ENCODE assay signal across 8 mouse cellular contexts in the genomic region with DNA sequence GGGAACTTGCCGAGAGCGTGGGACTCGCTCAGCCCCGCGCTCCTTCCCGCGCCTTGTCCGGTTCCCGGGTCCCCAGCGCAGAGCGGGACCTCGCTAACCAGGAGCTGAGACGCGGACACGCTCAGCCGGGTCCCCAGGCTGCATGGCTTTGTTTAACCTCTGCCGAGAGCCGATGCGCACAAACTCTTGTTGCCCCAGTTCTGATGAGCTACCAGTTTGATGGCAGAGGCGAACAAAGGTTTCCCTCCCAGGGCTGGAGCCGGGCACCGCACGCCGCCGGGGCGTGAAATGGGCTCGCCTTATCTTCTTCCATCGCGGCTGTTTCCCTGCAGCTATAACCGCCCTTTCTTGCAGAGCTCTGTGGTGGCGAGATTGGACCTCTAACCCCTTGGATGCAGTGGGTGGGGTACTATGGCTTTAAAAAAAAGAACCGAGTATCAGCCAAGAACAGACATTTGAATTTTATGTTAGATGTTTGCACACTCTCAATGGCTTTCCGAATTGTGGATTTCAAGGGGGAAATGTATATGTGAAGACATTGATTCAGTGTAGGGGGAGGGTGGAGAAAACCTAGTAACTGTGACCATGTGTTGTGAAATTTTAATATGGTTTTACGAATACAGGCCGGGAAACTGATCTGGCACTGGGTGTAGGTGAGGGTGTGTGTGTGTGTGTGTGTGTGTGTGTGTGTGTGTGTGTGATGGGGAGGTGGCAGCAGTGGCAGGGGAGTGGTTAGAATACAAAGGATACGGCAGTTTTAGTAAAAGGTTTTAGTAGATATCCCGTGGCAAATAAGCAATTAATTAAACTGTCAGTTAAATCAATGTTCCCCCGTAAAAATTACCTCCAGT. TPM values are rescaled to one million over a fixed set of nuclear protein-coding genes. Genes with fewer than 3 reads are reported as not detected.
DNase-seq lines count a peak whose midpoint lies in the region; ATAC-seq and TF ChIP-seq lines count a peak whose summit lies in the region.

No protein-coding gene starts in this region.

- H3K27me3 ChIP-seq in cerebellum, adult 2 months (ENCODE audit: control insufficient read depth, insufficient read depth, low read length) = no peaks in the 10 kb centered on the region; the same call in 1 of the 2 replicates
- H3K27me3 ChIP-seq in forebrain, embryonic 16.5 days (replicated peaks; ENCODE audit: control insufficient read depth, insufficient read depth, low read length) = no peaks in the 10 kb centered on the region
- H3K27me3 ChIP-seq in kidney, postnatal 0 days (ENCODE audit: insufficient read depth, low read length) = 0 out of 2 replicates have a peak, but pooled peaks cover 4% of the 10 kb centered on the region

- TF ChIP-seq POLR2A in cerebellum, adult 2 months (IDR thresholded peaks at IDR 0.05; ENCODE audit: borderline replicate concordance, insufficient read depth, low read length) = no peak

- H3K4me1 ChIP-seq in cerebellum, adult 2 months (ENCODE audit: control insufficient read depth, insufficient read depth, low read length) = no peaks in the 10 kb centered on the region
- peaks cover 18% of the 10 kb centered on the region for H3K4me1 ChIP-seq in forebrain, embryonic 16.5 days (replicated peaks; ENCODE audit: control insufficient read depth, insufficient read depth, low read length)
- H3K4me1 ChIP-seq in kidney, postnatal 0 days (replicated peaks; ENCODE audit: insufficient read depth, low read length) = no peaks in the 10 kb centered on the region

- H3K4me2 ChIP-seq in forebrain, embryonic 16.5 days (ENCODE audit: low read length) = peak overlapping the region; percentile 75
- H3K4me2 ChIP-seq in kidney, postnatal 0 days (ENCODE audit: low read length) = peak overlapping the region; percentile 99

- H3K9ac ChIP-seq in forebrain, embryonic 16.5 days (replicated peaks; ENCODE audit: low read depth, low read length) = peak overlapping the region; percentile 100
- peak overlapping the region; percentile 79 for H3K9ac ChIP-seq in kidney, postnatal 0 days (ENCODE audit: low read depth, low read length)

- H3K27ac ChIP-seq in cerebellum, adult 2 months (ENCODE audit: insufficient read depth, low read length) = no peak overlapping the region
- H3K27ac ChIP-seq in forebrain, embryonic 16.5 days (ENCODE audit: low read length) = peak overlapping the region; percentile 99
- H3K27ac ChIP-seq in kidney, postnatal 0 days = peak overlapping the region; percentile 68

- 2% methylated on average over 38 of the region's 38 CpGs for WGBS in cerebellum, adult 2 months
- WGBS in forebrain, embryonic 16.5 days = under 1% methylated on average over 38 of the region's 38 CpGs
- 2% methylated on average over 37 of the region's 38 CpGs for WGBS in kidney, postnatal 0 days

- no peaks in the 10 kb centered on the region for H3K9me3 ChIP-seq in forebrain, embryonic 16.5 days (ENCODE audit: control insufficient read depth, low read length)
- H3K9me3 ChIP-seq in kidney, postnatal 0 days (replicated peaks; ENCODE audit: low read length) = no peaks in the 10 kb centered on the region

- no peak for TF ChIP-seq CTCF in cerebellum, adult 2 months (IDR thresholded peaks at IDR 0.05; ENCODE audit: borderline replicate concordance, insufficient read depth, low read depth, low read length)
- no peak for TF ChIP-seq CTCF in kidney, postnatal 0 days (IDR thresholded peaks at IDR 0.05; ENCODE audit: low read depth)

- 0 out of 2 replicates have a peak, but pooled peaks have one; percentile 32 for ATAC-seq in cerebellum, adult (ENCODE audit: insufficient number of reproducible peaks, low FRiP score, low TSS enrichment)
- peak; percentile 68 for ATAC-seq in forebrain, embryonic 16.5 days
- ATAC-seq in kidney, postnatal 0 days (replicated peaks; ENCODE audit: low FRiP score, low read depth) = peak; percentile 77

- peak overlapping the region; percentile 47 for H3K4me3 ChIP-seq in cerebellum, adult 2 months (replicated peaks; ENCODE audit: insufficient read depth, low read depth, low read length)
- H3K4me3 ChIP-seq in forebrain, embryonic 16.5 days (replicated peaks; ENCODE audit: low read length) = peak overlapping the region; percentile 98
- H3K4me3 ChIP-seq in kidney, postnatal 0 days (replicated peaks; ENCODE audit: low read depth, low read length) = peak overlapping the region; percentile 78

- no peak for DNase-seq in cerebellum, adult 11 months
- DNase-seq in CD4-positive, CD25-positive, alpha-beta regulatory T cell, adult 2 months (ENCODE audit: low read depth, low spot score) = peak; percentile 6
- peak in 1 of 2 experiments; percentile 25 for DNase-seq in cerebellum, adult 2 months
- DNase-seq in kidney, postnatal 0 days (ENCODE audit: low spot score) = peak; percentile 44
- DNase-seq in lung, postnatal 4 days = peak; percentile 43 to 48
- peak; percentile 3 for DNase-seq in skeletal muscle tissue, adult 2 months (ENCODE audit: low read depth, low spot score)

- no peaks in the 10 kb centered on the region for H3K36me3 ChIP-seq in forebrain, embryonic 16.5 days (ENCODE audit: control insufficient read depth, insufficient read depth)
- H3K36me3 ChIP-seq in kidney, postnatal 0 days (ENCODE audit: insufficient read depth, low read length) = no peaks in the 10 kb centered on the region

RNA-seq across cellular contexts. Expression of gene C530008M17Rik, which starts 2.0 kb away (rescaled TPM):
- 27.6 and 29.1 TPM in 2 replicates for polyA plus RNA-seq in cerebellum, adult 2 months (2012; rRNA removed)
- polyA plus RNA-seq in forebrain, embryonic 16.5 days (2015; fragmentation: Nextera tagmentation; extraction: Ambion mirVana) = 74.6 and 77.0 TPM in 2 replicates
- polyA plus RNA-seq in kidney, postnatal 0 days (2015; fragmentation: Nextera tagmentation; extraction: Ambion mirVana) = 6.8 and 8.1 TPM in 2 replicates

Comparison
In these comparisons a context has a peak if more than half of its experiments do, and no peak if none do; other contexts are left out.
1. H3K4me3 ChIP-seq: peak in every context shown above with its lines; median percentile 98 in forebrain, embryonic 16.5 days; 78 in kidney, postnatal 0 days; 47 in cerebellum, adult 2 months.